Comparison of ENCODE assay signal across 14 mouse cellular contexts in genomic region chr4:47315458-47315857, GRCm38 (mm10). TPM values are rescaled to one million over a fixed set of nuclear protein-coding genes. Genes with fewer than 3 reads are reported as not detected.
DNase-seq lines count a peak whose midpoint lies in the region; ATAC-seq lines count a peak whose summit lies in the region.
"Had no signal": no experiment of that assay in that cellular context is flagged by ENCODE, and none has a peak within 500 bp of the region (broad histone marks: within the 10 kb centered on the region; RNA-seq: fewer than 3 reads in every experiment).

No protein-coding gene starts in this region.

- no peak overlapping the region for H3K4me2 ChIP-seq in forebrain, embryonic 15.5 days (replicated peaks)
- H3K4me2 ChIP-seq: forebrain, embryonic 13.5 days; limb, embryonic 12.5 days; midbrain, embryonic 13.5 days had no signal

- H3K9me3 ChIP-seq in forebrain, embryonic 15.5 days, result no peaks in the 10 kb centered on the region
- H3K9me3 ChIP-seq: embryonic facial prominence, embryonic 10.5 days; forebrain, embryonic 13.5 days; limb, embryonic 12.5 days; midbrain, embryonic 13.5 days had no signal

- no peak overlapping the region for H3K27ac ChIP-seq in forebrain, embryonic 15.5 days (replicated peaks)
- H3K27ac ChIP-seq: embryonic facial prominence, embryonic 10.5 days; forebrain, embryonic 13.5 days; limb, embryonic 12.5 days; midbrain, embryonic 13.5 days had no signal

- H3K4me3 ChIP-seq in forebrain, embryonic 15.5 days, result no peak overlapping the region
- H3K4me3 ChIP-seq: embryonic facial prominence, embryonic 10.5 days; forebrain, embryonic 13.5 days; limb, embryonic 12.5 days; midbrain, embryonic 13.5 days had no signal

- no peaks in the 10 kb centered on the region for H3K36me3 ChIP-seq in forebrain, embryonic 15.5 days
- H3K36me3 ChIP-seq: embryonic facial prominence, embryonic 10.5 days; limb, embryonic 12.5 days; midbrain, embryonic 13.5 days had no signal

- 82% methylated on average over 2 of the region's 2 CpGs for WGBS in forebrain, embryonic 15.5 days

- no peaks in the 10 kb centered on the region for H3K27me3 ChIP-seq in forebrain, embryonic 15.5 days
- H3K27me3 ChIP-seq: forebrain, embryonic 13.5 days; limb, embryonic 12.5 days; midbrain, embryonic 13.5 days had no signal

- DNase-seq in lung, adult 18-20 months, result peak; percentile 46 to 53
- DNase-seq in lung, postnatal 14 days, result no peak
- DNase-seq in adipocyte (ENCODE audit: low spot score), result peak; percentile 16
- DNase-seq in induced T-regulatory cell, adult 2 months (ENCODE audit: low read depth), result peak; percentile 21
- peak; percentile 50 to 65 for DNase-seq in natural killer cell, adult 2 months (ENCODE audit: low spot score in 2 of 2)
- no peak for DNase-seq in retina, embryonic 14.5 days (ENCODE audit: low spot score)
- DNase-seq: cerebellum, adult 11 months; gastrocnemius, postnatal 36 days; thymus, postnatal 4 days had no signal

- no peaks in the 10 kb centered on the region for H3K4me1 ChIP-seq in forebrain, embryonic 15.5 days
- H3K4me1 ChIP-seq: embryonic facial prominence, embryonic 10.5 days; forebrain, embryonic 13.5 days; midbrain, embryonic 13.5 days had no signal

- H3K9ac ChIP-seq in forebrain, embryonic 15.5 days (replicated peaks), result no peak overlapping the region
- H3K9ac ChIP-seq: forebrain, embryonic 13.5 days; limb, embryonic 12.5 days; midbrain, embryonic 13.5 days had no signal

- no peak for ATAC-seq in forebrain, embryonic 15.5 days (replicated peaks)
- ATAC-seq: forebrain, embryonic 13.5 days; midbrain, embryonic 13.5 days had no signal

RNA-seq across cellular contexts. Expression of gene Tgfbr1, which starts 37.6 kb away (rescaled TPM):
- 42.3 and 46.5 TPM in 2 replicates for polyA plus RNA-seq in forebrain, embryonic 15.5 days (2015; fragmentation: Nextera tagmentation; extraction: Ambion mirVana)

Comparison
In these comparisons a context has a peak if more than half of its experiments do, and no peak if none do; other contexts are left out.
1. DNase-seq: peak in lung, adult 18-20 months (2 of 2), adipocyte (single experiment), induced T-regulatory cell, adult 2 months (single experiment) and natural killer cell, adult 2 months (2 of 2); none in lung, postnatal 14 days (single experiment) and retina, embryonic 14.5 days (single experiment).